Mouse (Mus musculus) WW6 (cell line): Measurements from ENCODE around the gene Nup37.

Experiments
- DNase-seq: peaks from one replicate; pipeline ENCODE4 v3.0.0-alpha.2; 2013; ENCODE audit warnings: low read depth, low spot score

The Nup37 gene

GRCm38 (mm10) chr10:88146707-88147477 lies at the start of gene Nup37, which contains the start of gene Parpbp:
Nup37 (plus strand) TSS chr10:88146992.
Parpbp (minus strand) TSS chr10:88146941.
- peak; percentile 74 for DNase-seq

- no peak for DNase-seq
Observed at GRCm38 (mm10) chr10:88106169-88106568, 40.6 kb upstream of the Nup37 start.

- DNase-seq: no peak
Observed at GRCm38 (mm10) chr10:88113290-88113689, 33.5 kb upstream of the Nup37 start.

DNA sequence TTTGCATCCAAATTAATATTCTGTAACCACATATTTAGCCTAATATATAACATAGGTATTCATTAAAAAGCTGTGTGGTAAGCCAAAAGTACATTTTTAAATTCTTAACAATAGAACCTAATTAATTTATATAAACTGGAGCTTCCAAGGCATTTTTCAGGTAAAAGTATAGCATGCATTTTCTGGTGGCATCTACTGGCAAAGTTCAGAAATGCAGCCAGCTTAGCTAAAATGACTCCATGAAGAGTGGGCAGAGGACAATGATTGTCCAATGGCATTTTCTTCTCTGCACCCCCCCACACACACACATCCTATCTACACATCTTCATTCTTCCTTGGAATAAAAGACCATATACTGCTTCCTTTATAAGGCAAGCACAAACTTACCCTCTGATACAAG lies 27.1 kb upstream of the Nup37 start:
- no peak for DNase-seq

- no peak for DNase-seq
Observed at GRCm38 (mm10) chr10:88135630-88136029, 11.2 kb upstream of the Nup37 start.

- DNase-seq: no peak
Observed at GRCm38 (mm10) chr10:88146187-88146586, 605 bp upstream of the Nup37 start.

GRCm38 (mm10) chr10:88150381-88150780 lies 3.6 kb downstream of the Nup37 start:
- DNase-seq: no peak

DNA sequence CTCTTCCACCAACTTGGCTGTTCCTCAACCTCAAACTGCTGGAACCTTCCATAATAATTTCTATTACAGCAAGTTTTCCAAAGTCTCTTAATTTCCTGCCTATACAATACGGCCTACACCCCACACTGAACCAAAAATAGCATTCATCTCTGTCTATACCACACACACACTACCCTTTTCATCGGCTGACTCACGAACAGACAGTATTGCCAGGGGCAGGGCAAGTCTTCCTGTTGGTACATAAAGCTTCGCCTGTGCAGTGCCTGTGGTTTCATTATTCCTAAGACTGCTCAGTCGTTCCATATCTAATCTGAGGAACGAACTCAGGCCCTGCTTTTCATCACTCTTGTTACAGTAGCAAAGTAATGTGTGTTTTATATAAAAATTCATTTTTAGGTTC lies 4.9 kb downstream of the Nup37 start:
- no peak for DNase-seq

GRCm38 (mm10) chr10:88162096-88162495 lies 15.3 kb downstream of the Nup37 start:
- no peak for DNase-seq

GRCm38 (mm10) chr10:88162676-88163075 lies 15.9 kb downstream of the Nup37 start:
- no peak for DNase-seq

- peak; percentile 16 for DNase-seq
Observed at GRCm38 (mm10) chr10:88166158-88166557, 19.4 kb downstream of the Nup37 start.

- DNase-seq: no peak
Observed at GRCm38 (mm10) chr10:88167438-88168077, 20.8 kb downstream of the Nup37 start.

DNA sequence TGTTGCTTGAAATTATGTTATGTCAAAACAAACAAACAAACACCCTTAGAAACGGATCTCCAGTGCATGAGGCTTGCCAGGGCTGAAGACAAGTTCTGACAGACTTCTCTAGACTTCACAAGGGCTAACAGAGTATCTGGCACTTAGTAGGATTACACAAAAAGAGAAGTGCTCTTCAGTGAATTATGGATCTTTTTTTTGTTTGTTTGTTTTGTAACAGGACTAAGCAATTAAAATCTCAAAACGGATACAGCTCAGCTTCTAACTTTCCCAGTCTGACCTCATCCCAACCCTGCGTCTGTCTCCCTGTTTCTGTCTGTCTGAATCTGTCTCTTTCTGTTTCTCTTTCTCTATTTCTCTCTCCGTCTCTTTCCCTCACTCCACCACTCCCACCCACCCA lies 53.7 kb downstream of the Nup37 start:
- no peak for DNase-seq

GRCm38 (mm10) chr10:88200951-88201638 lies 54.3 kb downstream of the Nup37 start, which contains the start of gene Washc3:
Washc3 (plus strand) TSS chr10:88201093.
- DNase-seq: peak; percentile 76

DNA sequence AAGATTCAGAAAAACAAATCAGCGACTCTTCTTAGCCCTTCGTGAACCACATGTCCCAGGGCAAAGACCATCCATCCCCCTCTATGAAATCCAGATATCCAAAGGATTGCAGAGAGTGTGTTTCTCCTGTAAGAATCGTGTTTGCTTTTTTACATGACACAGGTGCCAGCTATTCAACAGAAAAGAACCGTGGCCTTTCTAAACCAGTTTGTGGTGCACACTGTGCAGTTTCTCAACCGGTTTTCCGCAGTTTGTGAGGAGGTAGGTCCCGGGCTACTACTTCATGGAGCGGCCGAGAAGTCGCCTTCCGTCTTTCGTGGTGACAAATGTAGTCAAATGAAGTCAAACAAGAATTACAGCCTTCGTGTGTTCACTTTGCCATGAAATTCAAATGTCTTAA lies 54.9 kb downstream of the Nup37 start:
- no peak for DNase-seq

DNA sequence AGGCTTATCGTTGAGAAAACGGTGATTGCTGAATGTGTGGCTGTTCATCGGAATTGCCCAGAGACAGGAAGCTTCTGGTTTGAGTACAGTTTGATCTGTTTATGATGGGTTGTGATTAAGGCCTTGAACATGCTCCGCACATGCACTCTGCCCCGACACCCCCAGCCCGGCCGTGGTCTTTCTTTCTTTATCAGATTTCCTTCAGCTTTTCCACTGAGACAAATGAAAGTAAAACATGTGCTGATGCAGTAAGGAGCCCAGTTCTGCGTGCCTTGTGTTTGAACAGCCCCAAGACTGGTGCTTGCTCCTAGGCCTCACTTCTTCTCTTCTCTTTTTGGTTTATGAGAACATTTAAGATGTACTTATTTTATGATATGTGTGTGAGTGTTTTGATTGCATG lies 55.8 kb downstream of the Nup37 start:
- no peak for DNase-seq

GRCm38 (mm10) chr10:88203236-88203635 lies 56.4 kb downstream of the Nup37 start:
- no peak for DNase-seq

DNA sequence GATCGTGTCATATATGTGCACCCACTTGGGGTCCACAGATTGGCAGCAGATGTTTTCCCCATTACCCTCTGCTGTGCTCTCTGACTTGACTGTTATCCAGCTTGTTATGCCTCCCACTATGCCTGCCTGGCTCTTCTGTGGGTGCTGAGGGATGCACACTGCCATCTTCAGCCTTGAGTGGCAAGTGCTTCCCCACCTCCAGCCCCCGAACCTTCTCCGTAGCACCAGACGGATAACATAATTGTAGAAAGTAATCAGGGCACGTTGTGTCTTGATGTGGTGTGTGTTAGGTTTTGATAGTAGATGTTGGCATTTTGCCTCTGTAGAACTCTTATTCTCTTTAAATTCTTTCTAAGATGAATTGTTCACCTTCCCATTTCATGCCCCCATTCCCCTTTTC lies 65.9 kb downstream of the Nup37 start:
- DNase-seq: no peak

DNA sequence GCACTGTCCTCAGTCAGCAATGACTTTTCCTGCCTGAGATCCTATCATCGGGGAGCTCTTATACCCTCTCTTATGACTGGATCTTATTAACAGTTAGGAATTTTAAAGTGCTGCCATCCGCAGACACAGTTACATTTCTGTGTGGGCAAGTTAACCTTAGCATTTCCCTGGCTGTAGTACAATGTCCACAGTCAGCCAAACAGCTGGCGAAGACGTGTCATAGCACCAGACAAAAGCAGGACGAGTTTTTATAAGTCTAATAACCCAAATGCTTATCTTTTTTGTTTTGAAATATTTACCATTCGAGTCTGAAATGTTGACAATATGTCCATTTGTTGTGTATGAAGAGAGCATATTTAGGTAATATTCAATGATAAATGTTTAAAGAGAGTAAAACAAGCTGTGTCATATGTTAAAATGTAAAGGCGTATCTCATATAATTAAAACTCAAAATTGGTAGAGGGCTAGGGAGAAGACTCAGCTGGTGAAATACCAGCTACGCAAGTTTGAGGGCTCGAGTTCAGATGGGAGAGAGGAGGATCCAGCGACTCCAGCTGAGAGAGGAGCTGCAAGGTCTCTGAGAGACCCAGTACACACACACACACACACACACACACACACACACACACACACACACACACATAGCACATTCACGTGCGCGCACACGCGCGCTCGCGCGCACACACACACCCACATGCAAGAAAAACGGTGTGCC lies 68.2 kb downstream of the Nup37 start:
- DNase-seq: no peak

DNA sequence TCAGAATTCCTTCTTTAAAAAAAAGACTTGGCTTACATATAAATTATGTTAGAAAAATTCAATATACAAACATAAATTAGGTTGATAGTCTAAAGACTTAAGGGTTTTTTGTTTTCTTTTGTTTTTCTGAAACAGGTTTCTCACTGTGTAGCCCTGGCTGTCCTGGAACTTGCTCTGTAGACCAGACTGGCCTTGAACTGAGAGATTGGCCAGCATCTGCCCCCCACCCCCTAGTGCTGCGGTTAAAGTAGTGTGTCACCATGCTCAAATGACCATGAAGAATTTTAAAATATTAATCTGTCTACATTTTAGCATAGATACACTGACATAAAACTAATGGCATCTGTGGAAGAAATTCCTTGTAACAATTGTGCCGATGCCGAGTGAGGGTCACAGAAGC lies 71.4 kb downstream of the Nup37 start:
- DNase-seq: no peak

DNA sequence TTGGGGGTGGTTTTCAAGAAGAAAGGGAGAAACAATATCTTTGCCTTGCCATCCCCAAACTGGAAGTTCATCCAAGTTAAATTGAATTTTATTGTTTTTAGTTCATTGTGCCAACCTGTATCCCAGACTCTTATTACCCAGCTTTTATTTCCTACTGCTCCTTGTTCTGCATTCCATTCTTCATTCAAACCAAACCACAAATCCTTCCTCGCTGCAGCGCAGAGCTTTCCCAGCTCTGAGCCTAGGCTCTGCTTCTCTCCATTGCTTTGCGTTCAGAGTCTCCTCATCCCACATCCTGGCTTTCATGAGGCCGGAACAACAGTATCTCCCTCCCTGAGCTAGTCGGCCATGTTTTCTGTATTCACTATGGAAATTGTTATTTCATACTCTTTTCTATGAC lies 74.9 kb downstream of the Nup37 start:
- no peak for DNase-seq

GRCm38 (mm10) chr10:88225421-88225820 lies 78.6 kb downstream of the Nup37 start:
- no peak for DNase-seq
